Mouse (Mus musculus) bone marrow macrophage, adult 2 months (primary cell): ENCODE measurements around the gene Abca2.

ENCODE experiments used
- CTCF ChIP-seq: IDR thresholded peaks from 2 replicates; pipeline ENCODE4 v1.5.1; 2012; ENCODE audit warnings: low read depth, mild to moderate bottlenecking, low read length, moderate library complexity
- POLR2A ChIP-seq: IDR thresholded peaks from 2 replicates; pipeline ENCODE4 v1.6.1; 2012; ENCODE audit warnings: mild to moderate bottlenecking, low read depth, low read length, borderline replicate concordance

DNA sequence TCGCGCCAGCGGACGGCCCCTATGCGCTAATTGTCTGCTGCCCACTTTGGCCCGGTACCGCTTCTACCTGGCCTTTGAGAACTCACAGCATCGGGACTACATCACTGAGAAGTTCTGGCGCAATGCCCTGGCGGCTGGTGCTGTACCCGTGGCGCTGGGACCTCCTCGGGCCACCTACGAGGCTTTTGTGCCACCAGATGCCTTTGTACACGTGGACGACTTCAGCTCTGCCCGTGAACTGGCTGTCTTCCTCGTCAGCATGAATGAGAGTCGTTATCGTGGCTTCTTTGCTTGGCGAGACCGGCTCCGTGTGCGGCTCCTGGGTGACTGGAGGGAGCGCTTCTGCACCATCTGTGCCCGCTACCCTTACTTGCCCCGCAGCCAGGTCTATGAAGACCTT lies 3.0 kb upstream of the Abca2 start:
- TF ChIP-seq CTCF (no peak), POLR2A (no peak)
